Mouse (Mus musculus) heart, adult 8-10 months (tissue): ENCODE data around the gene Sgms2. TPM values are rescaled to one million over a fixed set of nuclear protein-coding genes. Genes with fewer than 3 reads are reported as not detected.
A peak's percentile ranks its signal among the peaks of the same experiment; 100 is the strongest.

Experiments used
- DNase-seq: peaks from one replicate; pipeline ENCODE4 v3.0.0; 2022; ENCODE audit warnings: low spot score
- total RNA-seq, 4 experiments: library from RNA; stranded (reverse); gene quantifications; 2 replicates each; pipeline ENCODE4 v1.2.4; 2022

Gene Sgms2
- total RNA-seq, 4 experiments from 2014 or later, result 1.3 to 2.0 (median 1.7) TPM

DNA sequence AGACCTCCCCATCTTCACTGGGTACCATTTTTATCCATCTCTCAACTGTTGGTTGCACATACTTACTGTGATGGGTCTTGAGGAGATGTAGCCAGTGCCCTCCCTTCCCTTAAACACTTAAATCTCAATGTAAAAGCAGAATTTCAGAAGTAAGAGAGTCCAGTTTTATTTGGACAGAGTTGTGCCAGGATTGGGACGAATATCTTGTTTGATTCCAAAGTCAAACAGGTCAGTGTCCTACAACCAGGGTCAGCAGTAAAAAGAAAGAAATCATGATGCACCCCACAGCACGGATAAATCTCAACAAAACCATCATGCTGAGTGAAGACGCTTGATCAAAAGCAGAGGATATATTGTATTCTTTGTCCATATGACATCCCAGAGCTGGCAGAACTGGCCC lies 183.4 kb downstream of the Sgms2 start:
- no peak for DNase-seq

DNA sequence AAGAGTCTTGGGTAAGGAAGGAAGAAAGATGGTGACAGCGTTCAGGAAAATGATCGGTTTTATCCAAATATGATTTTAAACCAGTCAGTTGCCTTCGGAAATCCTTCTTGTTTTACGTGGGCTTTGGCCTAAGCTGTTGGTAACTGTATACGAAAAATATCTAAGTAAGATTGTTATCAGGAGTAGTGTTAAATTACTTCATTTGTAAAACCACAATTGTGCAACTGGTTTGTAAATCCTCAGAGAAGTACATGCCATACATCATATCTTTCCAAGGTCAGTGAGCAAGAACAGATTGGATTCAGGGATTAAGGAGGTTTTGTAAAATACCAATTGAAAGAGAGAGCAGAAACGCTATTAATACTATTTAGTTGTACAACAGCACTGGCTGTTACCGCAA lies 185.0 kb downstream of the Sgms2 start:
- DNase-seq, result no peak

DNA sequence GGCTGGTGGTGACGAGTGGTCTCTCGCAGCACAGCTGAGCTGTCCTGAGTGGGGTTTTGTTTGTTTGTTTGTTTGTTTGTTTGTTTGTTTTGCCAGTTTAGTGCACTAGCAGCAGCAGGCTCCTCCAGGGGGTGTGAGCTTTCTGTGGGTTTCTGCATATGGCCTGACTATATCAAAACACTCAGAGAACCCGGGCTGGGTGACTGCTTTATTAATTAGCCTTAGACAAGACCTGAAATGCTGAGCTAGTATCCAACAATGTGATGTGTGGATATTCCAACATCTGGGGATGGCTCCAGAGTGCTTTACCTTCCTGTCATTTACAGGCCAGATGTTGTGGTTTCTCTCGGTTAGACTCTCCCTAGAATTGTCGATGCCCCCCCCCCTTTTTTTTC lies 187.9 kb downstream of the Sgms2 start:
- DNase-seq, result no peak

DNA sequence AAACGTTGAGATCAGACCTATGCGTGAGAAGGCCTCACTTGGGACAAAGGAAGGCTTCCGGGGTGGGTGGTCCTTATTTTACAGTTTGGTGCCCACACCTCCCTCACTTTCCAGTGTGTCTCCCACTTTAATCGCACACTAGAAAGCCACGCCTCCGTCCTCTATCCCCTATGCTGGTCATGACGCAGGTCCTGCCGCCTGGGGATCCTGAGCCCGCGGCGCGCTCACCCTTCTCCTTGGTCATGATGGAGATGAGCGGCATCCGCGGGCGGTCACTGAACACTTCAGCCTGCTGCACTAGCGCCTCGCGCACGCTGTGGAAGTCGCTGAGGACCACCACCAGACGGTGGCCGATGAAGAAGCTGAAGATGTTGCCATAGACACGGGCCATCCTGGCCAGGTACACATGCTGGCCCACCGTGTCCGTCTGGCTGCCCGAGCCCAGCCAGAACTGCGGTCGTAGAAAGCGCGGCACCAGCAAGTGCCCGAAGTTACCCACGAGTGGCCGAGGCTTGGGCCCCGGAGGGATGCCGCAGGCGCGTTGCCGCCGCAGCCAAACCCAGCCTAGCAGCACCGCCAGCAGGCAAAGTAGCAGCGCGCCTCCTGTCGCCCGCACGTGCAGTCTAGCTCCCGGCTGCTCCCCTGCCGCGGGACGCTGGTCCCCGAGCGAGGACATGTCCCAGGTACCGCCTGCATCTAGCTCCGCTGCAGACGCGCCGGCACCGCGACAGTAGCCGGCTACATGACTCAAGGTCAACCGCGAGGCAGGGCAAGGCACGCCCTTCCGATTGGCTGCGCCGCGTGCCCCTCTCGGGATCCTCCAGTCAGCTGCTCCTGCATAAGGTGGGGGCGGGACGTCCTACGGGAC lies 188.5 kb downstream of the Sgms2 start, which contains the start of gene Cyp2u1:
Gene Cyp2u1, minus strand, starts transcription at position 776 of the 868 bp plus-strand sequence.
- DNase-seq, result peak; percentile 92

DNA sequence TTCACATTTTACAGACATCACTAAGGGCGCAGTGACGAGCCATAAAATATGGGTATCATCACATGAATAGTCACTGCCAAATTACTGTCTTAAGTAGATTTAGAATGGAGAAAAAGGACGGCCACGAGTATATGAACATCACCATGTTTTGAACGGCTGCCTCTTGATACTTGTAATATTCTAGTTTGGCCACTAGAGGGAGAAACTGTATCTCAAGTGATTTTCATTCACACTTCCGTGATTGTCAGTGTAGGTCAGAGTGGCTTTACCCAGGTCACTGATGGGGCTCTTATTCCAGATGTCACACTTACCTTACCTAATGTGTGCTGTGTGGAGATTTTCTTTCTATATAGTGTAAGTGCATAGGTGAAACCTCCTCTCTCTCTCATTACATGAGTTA lies 191.3 kb downstream of the Sgms2 start:
- DNase-seq, result peak; percentile 51

DNA sequence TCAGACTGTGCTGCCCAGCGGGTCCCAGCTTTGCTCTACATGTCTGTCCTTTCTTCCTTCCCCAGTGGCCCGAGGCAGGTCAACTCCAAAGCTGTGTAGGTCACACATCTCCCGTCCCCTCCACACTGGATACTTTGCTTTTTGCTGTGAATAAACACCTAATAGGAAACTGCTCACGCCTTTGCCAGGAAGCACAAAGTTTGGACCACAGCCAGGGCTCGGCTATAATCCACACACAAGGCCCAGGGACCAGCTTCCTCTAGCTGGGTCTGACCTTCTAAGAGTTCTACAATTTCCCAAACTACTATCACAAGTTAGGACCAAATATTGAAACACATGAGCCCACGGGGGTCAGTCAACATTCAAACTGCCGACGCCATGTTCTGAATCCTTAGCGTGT lies 192.1 kb downstream of the Sgms2 start:
- DNase-seq, result no peak

DNA sequence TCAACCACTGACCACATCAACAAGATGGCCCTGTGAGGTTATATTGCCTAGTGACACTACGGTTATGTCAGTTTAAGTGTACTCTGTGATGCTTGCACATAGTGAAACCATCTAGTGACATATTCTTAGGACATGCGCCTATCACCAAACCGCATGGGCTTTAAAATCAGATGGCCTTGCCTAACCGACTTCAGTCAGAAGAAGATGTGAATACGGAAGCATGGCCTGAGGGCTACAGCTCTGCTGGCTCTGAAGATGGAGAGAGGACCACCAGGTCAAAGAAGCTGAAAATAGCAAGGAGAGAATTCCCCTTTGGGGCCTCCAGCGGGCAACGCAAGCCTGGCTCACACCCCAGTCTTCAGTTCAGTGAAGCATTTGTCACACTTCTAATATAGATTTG lies 194.3 kb downstream of the Sgms2 start:
- DNase-seq, result no peak

DNA sequence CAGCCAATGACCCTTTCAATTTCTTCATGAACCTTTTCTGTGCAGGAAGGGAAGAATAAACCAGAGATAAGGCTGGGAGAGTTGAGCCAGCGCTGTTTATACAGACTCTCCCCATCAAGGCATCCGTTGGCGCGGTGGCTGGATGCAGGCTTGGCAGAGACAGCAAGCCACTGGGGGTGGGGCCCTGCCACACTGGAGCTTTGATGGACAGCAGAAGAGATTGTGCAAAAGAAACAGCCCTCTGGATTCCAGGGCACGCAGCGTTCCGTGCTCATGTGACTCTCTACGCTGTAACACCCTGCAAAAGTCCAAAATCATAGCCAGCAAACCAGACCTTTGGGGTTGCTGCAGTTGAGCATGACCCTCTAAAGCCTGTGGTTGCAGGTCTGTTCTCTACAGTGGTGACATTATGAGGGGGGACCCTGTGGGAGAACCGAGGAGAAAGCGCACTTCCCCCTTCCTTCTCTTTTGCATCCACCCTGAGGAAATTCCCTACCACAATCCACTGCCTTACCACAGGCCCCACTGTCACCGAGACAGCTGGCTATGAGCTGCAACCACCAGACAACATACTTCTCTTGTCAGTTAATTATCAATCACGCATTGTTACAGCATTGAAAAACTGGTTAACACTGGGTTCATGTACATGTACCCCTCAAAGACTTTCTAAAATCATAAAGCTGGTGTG lies 195.6 kb downstream of the Sgms2 start:
- DNase-seq, result no peak

DNA sequence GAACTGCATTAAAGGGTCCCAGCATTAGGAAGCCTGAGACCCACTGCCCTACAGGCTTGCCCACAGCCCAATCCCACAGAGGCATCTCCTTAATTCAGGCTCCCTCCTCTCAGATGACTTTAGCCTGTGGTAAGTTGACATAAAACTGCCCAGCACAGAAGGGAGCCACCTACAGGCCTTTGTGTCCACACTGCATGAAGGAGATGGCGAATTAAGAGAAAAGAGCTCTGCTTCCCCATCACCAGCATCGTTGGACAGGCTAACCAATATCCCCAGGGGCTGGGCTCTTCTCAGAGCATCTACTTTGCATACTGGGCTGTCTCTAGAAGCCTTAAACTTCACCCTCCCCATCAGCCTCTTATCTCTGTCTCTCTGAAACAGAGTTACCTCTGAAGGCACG lies 196.7 kb downstream of the Sgms2 start:
- no peak for DNase-seq

DNA sequence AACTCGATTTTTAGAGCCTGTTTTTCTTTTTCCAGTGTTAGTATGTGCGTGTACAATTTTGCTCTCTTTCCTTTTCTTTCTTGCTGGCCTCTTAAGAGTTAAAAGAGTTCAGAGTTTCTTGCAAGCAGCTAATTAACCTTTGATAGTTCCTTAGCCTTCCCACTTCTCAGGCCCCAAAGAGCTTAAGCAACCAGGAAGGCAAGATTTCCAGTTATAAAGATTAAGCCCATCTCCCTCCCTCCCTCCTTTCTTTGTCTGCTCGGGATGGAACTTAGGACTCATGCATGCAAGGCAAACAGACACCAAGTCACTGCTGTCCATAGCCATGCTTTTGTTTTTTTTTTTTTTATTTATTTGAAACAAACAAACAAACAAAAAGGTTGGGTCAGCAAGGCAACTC lies 198.3 kb downstream of the Sgms2 start:
- DNase-seq, result no peak

DNA sequence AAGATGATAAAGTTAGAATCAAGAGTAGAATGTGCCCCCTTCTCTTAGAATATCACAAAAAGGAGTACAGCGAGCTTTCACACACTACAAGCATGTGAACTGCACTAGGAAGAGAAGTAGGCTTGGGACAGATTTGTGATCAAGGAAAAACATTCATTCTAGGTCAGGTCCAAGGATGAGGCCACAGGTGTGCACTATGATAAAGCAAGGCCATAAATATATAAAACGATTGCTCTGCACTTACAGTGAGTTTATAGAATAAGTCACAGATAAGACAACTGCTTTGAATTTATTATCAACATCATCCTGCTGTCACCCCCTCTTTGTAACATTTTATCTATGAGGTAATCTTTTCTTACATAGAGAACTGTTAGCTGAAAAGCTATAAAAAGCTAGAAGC lies 198.9 kb downstream of the Sgms2 start:
- no peak for DNase-seq

DNA sequence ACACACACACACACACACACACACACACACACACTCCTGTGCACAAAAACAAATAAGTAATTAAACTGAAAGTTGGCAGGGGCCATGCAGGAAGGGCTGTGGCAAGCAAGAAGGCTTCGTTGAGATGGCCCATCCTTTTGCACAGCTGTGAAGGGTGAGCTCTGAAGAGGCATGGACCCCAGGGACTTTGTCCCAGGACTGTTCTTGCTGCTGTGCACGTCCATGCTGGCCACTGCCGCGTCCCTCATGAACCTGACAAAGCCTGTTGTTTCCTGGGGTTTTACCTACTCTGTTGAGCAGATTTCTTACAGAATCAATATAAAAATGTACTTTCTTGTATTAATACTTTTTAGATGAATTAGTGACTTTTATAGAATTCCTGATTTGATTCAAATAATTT lies 199.3 kb downstream of the Sgms2 start:
- DNase-seq, result no peak

DNA sequence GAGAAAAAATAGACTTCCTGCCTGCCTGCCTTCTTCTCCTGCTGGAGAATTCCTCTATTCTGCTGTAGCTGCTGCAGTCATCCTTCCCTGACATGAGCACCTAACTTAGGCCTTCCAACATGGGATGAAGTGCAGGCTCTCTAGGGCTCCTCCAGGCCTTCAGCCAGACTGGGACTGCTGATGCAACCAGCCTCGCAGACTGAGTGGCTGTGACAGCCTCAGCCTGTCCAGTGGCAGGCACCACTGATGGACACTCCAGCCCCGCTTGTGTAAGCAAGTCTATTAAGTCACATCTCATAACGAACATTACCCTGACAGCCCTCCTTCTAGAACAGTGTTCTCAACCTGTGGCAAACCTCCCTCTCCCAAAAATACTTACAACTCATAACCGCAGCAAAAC lies 217.1 kb downstream of the Sgms2 start:
- no peak for DNase-seq

DNA sequence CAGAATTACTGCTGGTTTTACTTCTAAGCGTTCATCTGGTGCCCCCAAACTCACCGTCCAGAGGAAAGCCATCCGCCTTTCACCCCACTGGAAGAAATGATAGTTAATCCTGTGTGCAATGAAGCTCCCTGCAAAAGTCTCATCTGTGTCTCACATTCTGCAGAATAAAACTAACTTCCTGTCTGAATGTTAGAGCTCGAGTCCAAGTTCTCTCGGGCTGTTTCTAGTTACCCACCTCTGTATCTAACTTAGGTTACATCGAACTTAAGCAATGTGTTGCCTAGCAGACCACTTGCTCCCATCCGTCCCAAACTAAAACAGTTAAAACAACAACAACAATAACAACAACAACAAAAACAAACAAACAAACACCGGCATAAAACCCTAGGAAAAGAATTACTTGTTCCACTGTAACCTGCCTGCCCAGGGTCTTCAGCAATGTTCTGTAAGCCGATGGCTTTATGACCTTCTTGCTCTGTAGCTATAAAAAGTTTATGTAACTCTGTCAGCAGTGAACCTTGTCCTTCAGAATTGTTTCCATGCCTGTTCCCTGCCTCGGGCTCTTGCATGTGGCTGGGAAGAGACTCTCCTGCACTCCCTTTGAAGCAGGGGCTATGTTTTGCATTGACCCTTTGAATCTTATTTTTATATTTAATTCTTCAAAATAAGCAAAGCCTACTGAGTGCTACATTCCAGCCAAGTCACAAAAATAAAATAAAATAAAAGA lies 218.7 kb downstream of the Sgms2 start:
- no peak for DNase-seq

DNA sequence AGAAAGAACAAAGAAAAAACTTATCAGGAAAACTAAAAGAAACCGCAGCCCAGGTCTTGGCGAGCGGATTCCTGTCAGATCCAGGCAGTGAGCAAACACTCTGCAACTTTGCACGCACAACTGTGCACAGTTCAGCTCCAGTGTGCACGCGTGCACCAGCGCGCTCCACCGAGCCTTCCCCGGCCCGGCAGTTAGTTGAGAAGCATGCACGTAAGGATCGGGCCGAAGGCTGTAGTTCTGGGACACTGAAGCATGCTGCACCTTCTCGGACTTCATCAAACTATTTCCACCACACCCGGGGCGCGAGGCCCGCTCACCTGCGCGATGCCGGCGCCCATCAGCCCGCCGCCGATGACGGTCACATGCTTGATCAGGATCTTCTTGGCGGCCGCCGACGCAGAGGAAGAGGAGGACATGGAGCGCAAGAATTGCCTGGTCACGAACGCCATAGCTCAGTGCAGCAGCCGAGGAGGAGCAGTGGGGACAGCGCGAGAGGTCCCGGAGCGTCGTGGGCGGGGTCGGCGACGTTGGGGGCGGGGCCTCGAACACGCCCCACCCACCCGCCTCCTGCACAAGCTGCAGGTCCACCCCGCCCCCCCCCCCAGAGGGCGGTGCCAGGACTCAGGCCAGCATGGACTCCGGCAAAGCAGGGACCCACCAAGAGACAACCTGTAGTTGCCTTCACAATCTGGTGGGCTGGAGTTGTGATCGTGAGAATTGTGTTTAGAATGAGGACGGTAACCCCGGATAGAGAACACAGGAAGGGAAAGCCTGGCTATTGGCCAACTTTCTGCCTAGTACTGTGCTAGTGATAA lies 219.4 kb downstream of the Sgms2 start, which contains the start of gene Hadh:
Gene Hadh, minus strand, starts transcription at position 543 of the 815 bp plus-strand sequence.
- DNase-seq, result peak; percentile 74

DNA sequence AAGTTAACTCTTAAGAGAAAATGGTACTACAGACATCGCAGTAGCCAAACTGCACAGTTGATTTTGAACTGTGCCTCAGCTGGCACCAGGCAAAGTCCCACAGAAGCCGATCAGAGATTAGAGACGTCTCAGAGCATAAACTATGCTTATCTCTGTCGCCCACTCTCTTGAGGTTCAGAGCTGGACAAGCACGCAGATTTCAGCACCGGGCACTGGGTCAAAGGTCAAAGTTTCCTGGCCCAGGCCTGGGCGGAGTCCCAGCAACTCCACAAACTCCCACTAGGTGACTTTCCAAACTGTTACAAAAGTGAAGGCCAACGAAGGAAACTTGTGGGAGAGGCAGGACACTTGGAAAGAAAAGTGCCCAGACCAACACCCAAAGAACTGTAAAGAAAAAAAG lies 220.1 kb downstream of the Sgms2 start:
- peak; percentile 42 for DNase-seq

DNA sequence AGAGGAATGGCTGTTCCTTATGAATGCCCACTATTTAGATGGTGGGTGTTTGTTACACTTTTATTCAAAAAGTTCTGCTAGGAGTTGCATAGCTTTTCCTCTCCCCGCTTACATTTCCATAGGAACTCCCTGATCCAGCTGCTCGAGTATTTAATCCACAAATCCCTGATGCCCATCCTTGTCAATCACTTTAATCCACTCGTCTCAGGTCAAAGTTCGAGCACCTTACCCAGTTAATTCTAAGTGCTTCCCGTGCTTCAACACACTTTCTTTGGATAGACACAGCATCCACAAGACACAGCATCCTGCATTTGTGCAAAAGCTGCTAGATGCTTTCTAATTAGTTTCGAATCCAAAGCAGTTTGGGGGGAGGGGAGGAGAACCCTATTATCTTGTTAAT lies 220.8 kb downstream of the Sgms2 start:
- DNase-seq, result no peak
